Mouse (Mus musculus) liver, adult 2 months (tissue): Measurements from ENCODE around the gene Vti1a. TPM values are rescaled to one million over a fixed set of nuclear protein-coding genes. Genes with fewer than 3 reads are reported as not detected.

Experiments used
- DNase-seq: peaks from one replicate; pipeline ENCODE4 v3.0.0-alpha.2; 2011; ENCODE audit warnings: low read depth, low spot score; ENCODE audit errors: extremely low read depth
- H3K27ac ChIP-seq: fragments of 200-500 bp; replicated peaks from 2 replicates; pipeline ENCODE4 v1.5.1; 2012; ENCODE audit warnings: low read depth, mild to moderate bottlenecking, control low read depth, inconsistent platforms, low read length; ENCODE audit not compliant: insufficient read depth
- H3K27me3 ChIP-seq: fragments of 200-500 bp; 2 replicates; pipeline ENCODE4 v1.6.1; 2012; ENCODE audit warnings: mild to moderate bottlenecking, moderate library complexity, low read length, inconsistent platforms; ENCODE audit not compliant: control insufficient read depth, insufficient read depth
- H3K36me3 ChIP-seq: fragments of 200-500 bp; 2 replicates; pipeline ENCODE4 v1.6.1; 2012; ENCODE audit warnings: low read length, inconsistent platforms; ENCODE audit not compliant: control insufficient read depth, insufficient read depth
- H3K4me1 ChIP-seq: fragments of 200-500 bp; 2 replicates; pipeline ENCODE4 v1.6.1; 2011; ENCODE audit warnings: low read length; ENCODE audit not compliant: control insufficient read depth, insufficient read depth
- H3K4me3 ChIP-seq: fragments of 200-500 bp; 2 replicates; pipeline ENCODE4 v1.5.1; 2011; ENCODE audit warnings: low read depth, mild to moderate bottlenecking, control low read depth, low read length, moderate library complexity; ENCODE audit not compliant: insufficient read depth
- H3K79me2 ChIP-seq: fragments of 200-500 bp; 2 replicates; pipeline ENCODE4 v1.6.1; 2012; ENCODE audit warnings: inconsistent platforms, mild to moderate bottlenecking, low read length, moderate library complexity; ENCODE audit not compliant: control insufficient read depth, insufficient read depth
- H3K9ac ChIP-seq: fragments of 200-500 bp; 2 replicates; pipeline ENCODE4 v1.6.1; 2012; ENCODE audit warnings: low read depth, mild to moderate bottlenecking, control low read depth, inconsistent platforms, low read length
- CTCF ChIP-seq: fragments of 200-500 bp; IDR thresholded peaks from 2 replicates; pipeline ENCODE4 v1.5.1; 2011; ENCODE audit warnings: low read depth, low read length, control low read depth
- POLR2A ChIP-seq: fragments of 200-500 bp; IDR thresholded peaks from 2 replicates; pipeline ENCODE4 v1.6.1; 2011; ENCODE audit warnings: low read length, control low read depth; ENCODE audit not compliant: insufficient read depth; ENCODE audit errors: extremely low read depth
- WGBS: fragments of 180-500 bp; shearing (Covaris S2); methylation state at CpG from one replicate; pipeline ENCODE4 v1.1.7; 2018; 5-methylcytosine and 5-hydroxymethylcytosine counted together
- polyA plus RNA-seq: library from polyadenylated mRNA; depleted of rRNA; stranded (reverse); fragments of >200 nt; gene quantifications from 2 replicates; pipeline ENCODE4 v1.2.3, GENCODE M21; 2012
- total RNA-seq: library from RNA; depleted of rRNA; stranded (reverse); fragments of >200 nt; gene quantifications from 2 replicates; pipeline ENCODE4 v1.2.3, GENCODE M21; 2014

The Vti1a gene
- total and polyA plus RNA-seq, 2 experiments = 6.1 to 14.8 TPM

DNA sequence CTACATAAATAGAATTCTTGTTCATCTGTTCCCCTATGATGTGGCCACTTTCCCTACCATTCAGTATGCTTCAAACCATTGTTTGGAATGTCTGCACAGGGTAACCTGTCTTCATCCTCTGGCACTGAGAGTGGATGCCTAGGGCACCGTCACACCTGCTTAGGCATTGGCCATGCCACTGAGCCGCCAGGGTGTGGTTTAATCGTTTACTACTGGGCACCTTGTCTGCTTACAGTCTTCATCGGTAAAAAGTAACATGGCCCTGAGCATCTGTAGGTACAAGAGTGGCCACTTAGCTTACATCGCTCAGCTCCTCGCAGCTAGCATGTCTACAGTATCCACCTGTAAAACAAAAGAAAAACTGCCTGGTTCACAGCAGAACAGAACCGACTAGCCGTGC, 264.1 kb downstream of the Vti1a start:
- no peak for DNase-seq
- no peak overlapping the region for H3K27ac ChIP-seq
- no peak overlapping the region for H3K4me3 ChIP-seq
- no peaks in the 10 kb centered on the region for H3K36me3 ChIP-seq
- no peaks in the 10 kb centered on the region for H3K79me2 ChIP-seq
- 89% methylated on average over 8 of the region's 8 CpGs for WGBS
- no peaks in the 10 kb centered on the region for H3K27me3 ChIP-seq
- TF ChIP-seq CTCF (no peak), POLR2A (no peak)
- H3K4me1 ChIP-seq = no peaks in the 10 kb centered on the region
- no peak overlapping the region for H3K9ac ChIP-seq

DNA sequence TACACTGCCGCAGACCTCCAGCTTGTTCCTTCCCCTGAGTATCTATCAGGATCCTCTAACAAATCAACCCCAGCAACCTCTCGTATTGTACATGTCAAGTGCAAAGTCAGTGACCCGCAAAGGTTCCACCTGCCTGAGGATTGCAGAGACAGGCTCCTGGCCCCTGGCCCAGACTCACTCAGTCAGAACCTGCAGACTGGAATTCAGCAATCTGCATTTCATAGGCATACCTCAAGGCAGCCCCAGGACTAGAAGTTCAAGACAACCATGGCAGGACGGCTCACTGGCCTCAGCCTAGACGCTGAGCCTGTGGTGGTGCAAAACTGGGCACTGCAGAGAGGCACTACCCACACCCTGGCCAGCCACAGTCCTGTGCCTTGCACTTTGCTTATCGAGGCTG, 264.6 kb downstream of the Vti1a start:
- TF ChIP-seq POLR2A (no peak), CTCF (no peak)
- Histone ChIP-seq H3K9ac (no peak overlapping the region), H3K4me1 (no peaks in the 10 kb centered on the region), H3K27ac (no peak overlapping the region), H3K79me2 (no peaks in the 10 kb centered on the region), H3K4me3 (no peak overlapping the region), H3K36me3 (no peaks in the 10 kb centered on the region), H3K27me3 (no peaks in the 10 kb centered on the region)
- WGBS = 69% methylated on average over 6 of the region's 6 CpGs
- peak; percentile 26 for DNase-seq

DNA sequence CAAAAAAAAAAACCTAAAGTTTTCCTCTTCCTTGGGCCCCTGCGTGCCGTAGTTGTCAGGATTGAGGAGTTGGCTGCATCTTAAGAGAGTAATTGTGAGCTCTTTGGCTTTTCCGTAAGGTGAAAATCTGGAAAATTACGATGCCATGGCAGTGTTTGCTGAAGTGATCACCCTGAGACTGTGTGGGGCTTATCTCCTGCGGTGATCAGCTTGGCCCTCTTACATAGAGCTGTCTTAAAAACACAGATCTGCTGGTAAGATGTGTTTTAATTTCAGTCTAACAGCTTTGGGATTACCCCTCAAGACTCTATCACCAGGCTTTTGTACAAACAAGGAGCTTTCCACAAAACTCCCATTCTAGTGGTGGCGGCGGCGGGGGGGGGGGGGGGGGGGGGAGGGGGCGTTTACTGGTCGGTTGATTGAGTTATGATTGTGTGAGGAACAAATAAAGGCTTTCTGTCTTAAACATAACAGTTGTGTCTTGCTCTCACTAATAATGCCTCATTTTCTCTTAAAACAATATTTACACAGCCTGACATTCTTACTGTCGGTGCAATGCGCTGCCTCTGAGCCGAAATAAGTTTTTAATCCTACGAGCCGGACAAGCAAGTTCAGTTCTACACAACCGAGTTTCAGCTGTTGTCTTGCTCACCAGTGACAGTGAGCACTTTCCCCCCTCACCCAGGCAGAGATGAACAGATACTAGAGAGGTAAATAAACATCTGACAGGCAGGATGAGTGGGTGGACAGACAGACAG, 267.0 kb downstream of the Vti1a start:
- no peak overlapping the region for H3K27ac ChIP-seq
- no peaks in the 10 kb centered on the region for H3K4me1 ChIP-seq
- H3K9ac ChIP-seq = no peak overlapping the region
- WGBS = 42% methylated on average over 16 of the region's 16 CpGs
- no peak overlapping the region for H3K4me3 ChIP-seq
- no peaks in the 10 kb centered on the region for H3K79me2 ChIP-seq
- no peaks in the 10 kb centered on the region for H3K36me3 ChIP-seq
- no peak for TF ChIP-seq CTCF
- no peak for TF ChIP-seq POLR2A
- DNase-seq = no peak
- no peaks in the 10 kb centered on the region for H3K27me3 ChIP-seq

DNA sequence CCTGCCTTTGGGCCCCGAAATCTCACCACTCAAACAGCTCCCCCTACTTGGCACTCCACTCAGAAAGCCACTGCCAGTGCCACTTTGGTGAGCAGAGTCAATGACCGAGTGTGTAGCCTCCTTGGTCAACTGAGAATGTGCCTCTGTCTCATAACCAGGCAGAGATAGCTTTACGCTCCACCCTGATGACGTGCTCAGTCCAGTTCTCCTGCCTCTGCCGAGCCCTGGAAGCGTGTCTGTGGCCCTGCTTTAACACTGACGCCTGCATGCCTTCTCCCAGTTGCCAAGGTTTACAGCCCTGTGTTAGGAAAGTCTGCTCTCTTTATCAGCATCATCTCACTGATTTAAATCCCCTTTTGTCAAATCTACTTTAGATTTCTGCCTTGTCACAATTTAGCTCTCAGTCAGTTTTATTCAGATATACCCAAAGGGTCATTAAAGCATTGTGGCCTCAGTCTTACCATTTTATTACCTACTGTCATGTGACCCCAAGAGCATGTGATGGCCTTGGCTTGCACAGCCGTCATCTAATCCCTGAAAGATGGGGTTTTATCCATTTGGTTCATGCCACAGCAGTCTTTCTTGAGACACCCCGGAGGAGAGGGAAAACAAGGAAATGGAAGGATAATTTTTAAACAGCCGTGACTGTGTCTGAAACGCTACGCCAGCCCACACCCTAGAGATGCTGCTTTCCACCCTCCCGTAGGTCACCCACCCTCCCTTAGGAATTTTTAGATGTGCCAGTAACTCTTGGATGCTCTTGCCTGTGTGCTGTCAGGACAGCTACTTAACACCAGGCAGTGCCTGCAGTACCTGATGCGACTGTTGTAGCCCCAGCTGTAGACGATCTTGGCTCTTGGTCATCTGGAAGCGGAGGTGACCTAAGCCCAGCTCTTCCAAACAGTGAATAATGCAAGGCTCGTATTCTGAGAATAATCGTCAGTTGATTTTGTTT, 269.5 kb downstream of the Vti1a start:
- Histone ChIP-seq H3K36me3 (no peaks in the 10 kb centered on the region), H3K4me1 (no peaks in the 10 kb centered on the region), H3K79me2 (no peaks in the 10 kb centered on the region), H3K27me3 (no peaks in the 10 kb centered on the region), H3K27ac (peak overlapping the region; percentile 50), H3K4me3 (no peak overlapping the region), H3K9ac (no peak overlapping the region)
- peak; percentile 19 for DNase-seq
- whole genome bisulfite sequencing = 89% methylated on average over 18 of the region's 18 CpGs
- no peak for TF ChIP-seq CTCF
- TF ChIP-seq POLR2A = no peak

DNA sequence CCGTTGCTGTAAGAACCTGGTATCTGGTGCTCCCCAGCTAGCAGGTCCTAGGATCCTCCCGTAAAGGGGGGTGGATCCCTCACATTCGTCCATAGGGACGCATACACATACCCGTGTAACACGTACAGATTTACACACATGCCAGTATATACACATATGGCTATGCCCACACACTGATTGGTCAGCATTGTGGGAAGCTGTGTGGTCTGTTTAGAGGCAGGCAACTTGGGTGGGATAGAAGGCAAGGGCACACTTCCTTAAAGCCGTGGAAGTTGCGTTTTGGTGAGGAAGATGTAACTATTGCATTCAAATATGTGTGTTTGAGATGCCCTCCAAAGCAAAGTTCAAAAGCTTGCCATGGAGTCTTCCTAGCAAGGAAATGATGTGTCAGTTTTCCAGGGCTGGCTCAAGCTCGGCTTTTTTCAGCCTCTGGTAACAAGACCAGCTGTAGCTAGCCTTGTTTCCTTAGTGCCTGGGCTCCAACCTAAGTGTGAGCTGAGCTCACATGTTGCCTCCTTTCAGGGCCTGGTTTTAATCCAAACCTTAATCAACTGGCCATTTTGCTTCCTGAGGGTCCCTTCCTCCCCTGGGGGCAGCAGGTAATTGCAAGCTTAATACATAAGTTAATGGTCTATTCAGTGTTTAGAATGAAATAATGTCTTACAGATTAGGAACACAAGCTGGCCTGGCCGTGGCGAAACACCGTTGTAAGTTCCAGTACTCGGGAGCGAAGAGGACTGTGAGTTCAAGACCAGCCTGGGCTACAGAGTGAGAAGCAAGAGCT, 271.7 kb downstream of the Vti1a start:
- Histone ChIP-seq H3K27ac (no peak overlapping the region), H3K9ac (no peak overlapping the region), H3K4me3 (no peak overlapping the region), H3K27me3 (no peaks in the 10 kb centered on the region), H3K36me3 (no peaks in the 10 kb centered on the region), H3K79me2 (no peaks in the 10 kb centered on the region), H3K4me1 (peaks cover 3% of the 10 kb centered on the region)
- TF ChIP-seq CTCF (no peak), POLR2A (no peak)
- 90% methylated on average over 14 of the region's 14 CpGs for WGBS
- no peak for DNase-seq
